Mouse (Mus musculus) ES-Bruce4 (cell line): ENCODE measurements at regions not wholly inside any gene's neighbourhood (a gene's known extent, or its start where the extent isn't known, plus 50 kb on each side); places are given as distances from the start of the nearest gene placed in this dataset.

Experiments used
- CTCF ChIP-seq: IDR thresholded peaks from one replicate; pipeline ENCODE4 v1.8.1; 2011; ENCODE audit warnings: low read depth, low read length
- EP300 ChIP-seq: IDR thresholded peaks from 2 replicates; pipeline ENCODE4 v1.6.1; 2011; ENCODE audit warnings: low read depth, low read length; ENCODE audit not compliant: insufficient read depth
- POLR2A ChIP-seq: IDR thresholded peaks from one replicate; pipeline ENCODE4 v1.8.1; 2011; ENCODE audit warnings: low read length; ENCODE audit not compliant: insufficient read depth

DNA sequence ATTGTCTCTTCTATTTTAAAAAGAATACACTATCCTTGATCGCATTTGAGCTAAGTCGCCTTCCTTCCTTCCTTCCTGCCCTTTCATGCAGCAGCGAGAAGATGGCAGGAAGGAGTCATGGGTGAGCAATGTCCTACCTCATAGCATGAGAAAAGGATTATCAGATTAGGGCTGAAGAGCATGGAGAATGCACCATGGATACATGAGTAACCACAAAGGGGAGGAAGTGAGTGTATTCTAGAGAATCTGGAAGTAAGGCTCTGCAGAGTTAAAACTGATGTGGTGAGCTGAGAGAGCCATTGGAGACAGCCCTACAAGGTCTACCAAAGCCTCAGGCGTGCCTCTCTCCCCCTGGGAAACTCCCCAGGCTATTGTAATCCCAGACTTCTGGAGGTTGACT, 270.2 kb downstream of the Zfp704 start:
- no peak for TF ChIP-seq POLR2A
- TF ChIP-seq CTCF: no peak
- TF ChIP-seq EP300: no peak
